Mouse (Mus musculus): Measurements from ENCODE around the gene Ccdc6.

Ccdc6 gene

DNA sequence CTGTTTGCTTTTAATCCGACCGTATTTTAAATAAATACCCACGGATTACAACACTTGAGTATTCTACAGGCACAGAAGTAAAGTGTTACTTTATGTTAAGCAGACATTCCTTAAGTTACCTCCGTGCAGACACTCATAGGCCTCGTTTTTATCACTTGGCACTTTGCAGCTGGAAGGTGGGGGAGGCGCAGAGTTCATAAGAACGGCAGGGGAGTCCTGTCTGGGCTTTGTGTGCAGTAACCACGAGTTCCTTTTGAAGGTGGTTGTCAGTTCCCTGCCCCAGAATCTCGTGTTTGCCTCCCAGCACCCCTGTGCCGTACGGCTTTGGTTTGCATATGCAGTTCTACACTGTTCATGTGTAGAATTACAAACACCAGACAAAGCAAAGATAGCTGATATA is 70.7 kb downstream of the Ccdc6 start:
- DNase-seq (ENCODE audit: low spot score in 2 of 2), result no peak

DNA sequence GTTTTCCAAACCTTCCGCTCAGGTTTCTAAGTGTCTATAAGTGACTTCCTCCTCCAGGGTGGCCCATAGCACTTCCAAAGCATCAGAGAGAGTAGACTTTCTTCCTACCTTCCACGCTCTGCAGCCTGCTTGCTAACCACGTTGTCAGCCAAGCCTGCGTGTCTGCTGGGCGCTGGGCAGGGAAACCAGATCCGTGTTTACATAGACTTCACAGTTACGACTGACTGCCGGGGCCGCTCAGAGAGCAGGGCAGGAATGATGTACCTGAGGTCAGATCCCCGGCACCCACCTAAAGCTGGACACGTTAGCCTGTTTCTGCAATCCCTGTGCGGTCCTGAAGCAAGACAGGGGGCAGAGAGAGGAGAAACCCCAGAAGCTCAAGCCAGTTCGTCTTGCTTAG is 71.5 kb downstream of the Ccdc6 start:
- DNase-seq (ENCODE audit: low spot score in 2 of 2), result no peak

DNA sequence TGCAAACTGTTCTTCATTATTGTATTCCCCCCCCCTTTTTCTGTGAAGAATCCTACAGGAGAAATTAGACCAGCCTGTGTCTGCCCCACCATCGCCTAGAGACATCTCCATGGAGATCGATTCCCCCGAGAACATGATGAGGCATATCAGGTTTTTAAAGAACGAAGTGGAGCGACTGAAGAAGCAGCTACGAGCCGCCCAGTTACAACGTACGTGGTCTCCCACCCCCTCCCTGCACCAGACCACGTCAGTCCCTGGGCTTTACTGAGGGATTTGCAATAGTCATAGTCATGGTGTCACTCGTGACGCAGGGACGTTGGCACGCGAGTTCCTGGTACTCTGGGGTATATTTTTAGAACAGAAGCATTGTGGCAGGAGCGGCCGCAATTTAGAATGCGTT is 72.1 kb downstream of the Ccdc6 start:
- DNase-seq (ENCODE audit: low spot score in 2 of 2), result peak; percentile 52 to 58

DNA sequence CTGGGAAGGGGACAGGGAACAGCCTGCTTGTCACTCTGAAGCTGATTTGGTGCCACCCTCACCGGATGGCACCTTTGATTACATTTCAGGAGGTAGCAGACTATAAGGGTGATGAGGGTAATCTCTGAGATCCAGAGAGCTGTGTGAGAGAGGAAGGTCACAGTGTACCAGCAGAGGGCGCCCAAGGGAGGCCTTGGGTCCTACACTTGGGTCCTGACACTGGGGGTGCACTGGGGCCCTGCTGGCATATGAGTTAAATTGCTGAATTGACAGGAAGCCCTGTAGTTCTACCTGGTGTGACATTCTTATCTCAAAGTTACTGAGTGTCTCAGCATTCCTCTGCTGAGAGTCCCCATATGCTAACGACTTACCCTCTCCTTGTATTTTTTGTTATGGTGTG is 76.4 kb downstream of the Ccdc6 start:
- peak in 1 of 2 experiments; percentile 42 for DNase-seq (ENCODE audit: low spot score in 2 of 2)

DNA sequence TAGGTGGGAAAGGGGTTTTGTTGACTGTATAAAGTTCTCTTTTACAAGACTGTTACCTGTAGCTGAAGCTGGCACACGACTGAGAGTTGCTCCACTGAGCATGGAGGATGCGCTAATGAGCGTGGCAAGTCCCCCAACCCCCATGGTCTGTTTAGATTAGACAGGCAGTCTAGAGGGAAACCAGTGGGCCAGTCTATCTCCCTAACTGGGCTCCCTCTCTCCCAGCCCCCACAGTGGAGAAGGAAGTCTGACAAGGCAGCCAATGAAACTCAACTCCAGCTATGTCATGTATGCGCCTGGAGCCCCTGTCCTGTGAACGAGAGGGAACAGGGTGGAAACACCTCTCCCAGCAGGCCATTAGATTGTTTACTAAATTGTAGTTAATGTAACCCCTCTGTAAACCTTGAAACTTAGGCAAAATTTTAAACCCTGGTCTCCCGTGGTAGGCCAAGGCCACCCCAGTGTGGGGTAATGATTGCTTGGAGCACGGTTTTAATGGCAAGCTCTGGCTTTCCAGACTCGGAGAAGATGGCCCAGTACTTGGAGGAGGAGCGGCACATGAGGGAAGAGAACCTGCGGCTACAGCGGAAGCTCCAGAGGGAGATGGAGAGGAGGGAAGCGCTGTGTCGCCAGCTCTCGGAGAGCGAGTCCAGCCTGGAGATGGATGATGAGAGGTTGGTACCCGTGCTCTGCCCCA is 77.7 kb downstream of the Ccdc6 start:
- DNase-seq (ENCODE audit: low spot score in 2 of 2), result no peak

DNA sequence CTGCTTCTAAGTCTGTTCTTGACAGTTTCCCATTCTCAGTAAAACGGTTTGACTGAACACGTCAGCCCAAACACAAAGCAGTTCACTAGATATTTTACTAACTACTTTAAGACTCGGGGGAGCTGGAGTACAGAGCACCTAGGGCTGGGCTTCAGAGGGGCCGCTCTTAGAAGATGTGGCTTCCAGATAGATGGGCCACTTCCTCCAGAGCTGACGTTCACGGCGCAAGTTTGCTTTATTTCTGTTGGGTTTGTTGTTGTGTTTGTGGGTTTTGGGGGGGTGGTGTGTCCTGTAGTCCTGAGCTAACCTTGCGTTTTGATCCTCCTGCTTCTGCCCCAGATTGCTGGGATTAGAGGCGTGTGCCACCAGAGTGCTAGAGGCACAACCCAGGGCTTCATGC is 83.8 kb downstream of the Ccdc6 start:
- no peak for DNase-seq (ENCODE audit: low spot score in 2 of 2)

DNA sequence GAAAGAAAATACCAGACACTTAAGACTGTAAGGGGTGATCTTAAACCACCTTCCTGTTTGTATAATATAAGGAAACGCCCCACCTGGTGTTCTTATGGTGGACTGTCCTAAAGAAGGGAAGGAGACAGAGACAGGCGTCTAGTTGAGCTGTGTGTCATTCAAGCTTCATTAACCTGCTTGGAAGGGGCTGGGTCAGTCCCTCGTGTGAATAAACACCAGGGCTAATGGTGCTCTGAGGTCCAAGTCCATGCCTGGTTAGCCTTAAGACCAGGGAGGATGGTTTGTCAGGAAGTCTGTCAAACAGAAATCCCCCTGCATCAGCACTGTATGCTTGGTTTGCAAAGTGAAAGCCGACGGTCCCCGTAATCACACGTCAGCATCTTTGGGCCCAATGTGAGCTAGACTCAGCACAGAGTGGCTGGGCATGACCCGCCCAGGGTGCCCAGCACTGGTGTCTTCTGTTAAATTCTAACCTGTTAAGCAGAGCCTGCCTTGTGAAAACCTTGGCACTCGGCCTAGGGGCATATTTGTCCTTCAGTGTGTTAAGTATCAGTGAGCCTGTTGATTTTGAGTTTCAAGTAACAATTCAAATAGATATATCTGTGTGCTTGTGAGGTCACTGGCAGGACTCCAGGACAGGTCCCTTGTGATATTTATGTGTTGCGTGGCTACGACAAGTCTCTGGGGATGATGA is 84.5 kb downstream of the Ccdc6 start:
- DNase-seq (ENCODE audit: low spot score in 2 of 2), result no peak

DNA sequence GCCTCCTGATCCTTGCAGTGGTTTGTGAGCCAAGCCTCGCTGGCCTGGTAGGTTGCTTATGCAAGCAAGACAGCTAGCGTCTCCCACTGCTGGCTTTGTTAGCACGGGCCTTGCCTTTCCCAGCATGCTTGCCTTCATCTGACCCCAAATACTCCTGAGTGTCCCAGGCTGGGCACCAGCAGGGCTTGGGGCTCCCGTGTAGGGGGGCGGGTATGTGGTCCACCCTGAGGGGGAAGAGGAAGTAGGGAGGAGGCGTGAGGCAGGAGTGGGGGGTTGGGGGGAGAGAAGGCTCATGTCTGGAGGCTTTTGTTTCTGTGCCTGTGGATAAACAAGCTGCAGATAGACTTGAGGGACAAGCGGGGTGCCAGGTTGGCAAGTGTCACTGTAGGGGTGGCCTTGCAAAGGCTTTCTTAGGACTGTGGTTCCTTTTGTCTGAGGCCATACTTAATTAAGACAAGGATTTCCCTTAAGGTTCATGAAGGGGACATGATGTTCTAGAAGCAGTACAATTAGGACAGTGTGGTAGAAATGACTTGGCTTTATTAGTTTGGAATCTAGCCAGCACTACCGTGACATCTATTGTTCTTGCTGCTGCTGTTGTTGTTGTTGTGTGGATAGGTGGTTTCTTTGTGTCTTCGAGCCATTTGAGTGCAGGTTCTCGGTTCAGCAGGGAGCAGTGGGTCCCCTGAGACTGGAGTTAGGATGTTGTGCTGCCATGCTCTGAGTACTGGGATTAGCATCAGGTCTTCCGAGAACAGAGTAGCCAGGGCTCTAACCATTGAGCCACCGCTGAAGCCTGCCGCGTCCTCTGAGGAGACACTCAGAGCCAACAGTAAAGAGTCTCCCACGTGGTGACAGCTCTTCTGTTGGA is 86.5 kb downstream of the Ccdc6 start:
- DNase-seq (ENCODE audit: low spot score in 2 of 2), result no peak

DNA sequence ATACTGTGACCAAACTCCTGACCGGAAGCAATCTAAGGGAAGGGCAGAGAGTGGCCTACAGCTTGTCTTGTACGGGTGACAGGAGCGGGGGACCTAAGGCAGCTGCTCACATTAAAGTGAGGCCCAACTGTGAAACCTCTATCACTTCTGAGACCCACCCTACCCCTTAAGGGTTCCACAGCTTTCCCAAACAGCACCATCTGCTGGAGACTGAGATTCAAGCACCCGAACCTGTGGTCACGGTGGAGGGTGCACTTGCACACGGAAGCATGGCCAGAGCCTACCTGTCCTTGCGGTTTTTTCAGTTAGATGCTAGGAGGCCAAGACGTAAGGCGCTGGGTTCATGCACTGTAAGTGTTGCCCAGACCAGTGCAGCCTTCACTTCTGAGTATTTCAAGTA is 89.2 kb downstream of the Ccdc6 start:
- no peak for DNase-seq (ENCODE audit: low spot score in 2 of 2)

DNA sequence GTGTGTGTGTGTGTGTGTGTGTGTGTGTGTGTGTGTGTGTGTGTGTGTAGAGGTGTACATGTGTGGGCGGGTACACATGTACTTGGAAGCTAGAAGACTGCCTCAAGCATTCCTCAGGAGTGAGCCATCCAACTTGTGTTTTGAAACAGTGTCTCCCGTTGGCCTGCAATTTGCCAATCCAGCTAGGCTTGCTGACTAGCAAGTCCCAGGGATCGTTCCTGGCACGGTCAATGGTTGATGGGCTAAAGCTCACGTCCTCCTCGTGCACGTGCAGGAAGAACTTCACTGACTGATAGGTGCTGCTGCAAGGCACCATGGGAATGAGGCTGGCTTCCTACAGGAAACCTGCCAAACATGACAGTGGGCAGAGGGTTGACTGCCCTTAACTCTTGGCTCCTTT is 89.7 kb downstream of the Ccdc6 start:
- no peak for DNase-seq (ENCODE audit: low spot score in 2 of 2)

DNA sequence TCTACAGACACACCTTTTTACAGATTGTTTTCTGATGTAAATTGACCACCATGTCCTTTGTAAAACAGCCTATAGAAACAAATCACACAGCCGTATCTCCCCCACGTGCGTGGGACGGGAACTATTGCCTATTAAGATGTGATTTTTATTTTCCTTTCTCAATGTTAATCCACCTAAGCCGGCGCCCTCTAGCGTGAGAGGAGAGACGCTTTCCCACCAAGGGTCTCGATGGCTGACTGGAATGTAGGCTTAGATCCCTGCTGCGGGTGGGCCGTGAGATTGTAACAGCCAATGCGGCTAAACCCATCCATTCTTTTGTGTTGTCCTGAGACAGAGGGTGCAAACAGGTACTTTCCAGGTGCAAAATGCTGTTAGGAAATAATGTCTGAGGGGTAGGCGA is 92.9 kb downstream of the Ccdc6 start:
- DNase-seq (ENCODE audit: low spot score in 2 of 2), result no peak

DNA sequence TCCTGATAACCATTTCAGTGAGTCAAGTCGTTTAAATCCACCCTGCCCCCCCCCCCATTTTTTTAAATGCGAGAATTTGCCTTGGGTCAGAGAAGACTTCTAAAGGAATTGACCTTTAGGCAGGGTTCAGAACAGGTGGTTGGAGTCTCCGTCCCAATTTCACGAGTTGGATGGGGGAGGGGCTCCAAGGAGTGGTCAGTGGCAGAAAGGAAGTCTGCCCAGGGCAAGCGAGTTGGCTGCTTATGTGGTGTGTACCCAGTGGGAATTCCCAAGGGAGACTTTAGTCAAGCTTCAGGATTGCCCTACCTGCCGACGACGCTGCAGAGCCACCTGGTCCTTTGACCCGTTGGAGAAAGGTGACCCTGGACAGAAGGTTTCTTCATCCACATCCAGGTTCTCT is 97.4 kb downstream of the Ccdc6 start:
- DNase-seq (ENCODE audit: low spot score in 2 of 2), result no peak

DNA sequence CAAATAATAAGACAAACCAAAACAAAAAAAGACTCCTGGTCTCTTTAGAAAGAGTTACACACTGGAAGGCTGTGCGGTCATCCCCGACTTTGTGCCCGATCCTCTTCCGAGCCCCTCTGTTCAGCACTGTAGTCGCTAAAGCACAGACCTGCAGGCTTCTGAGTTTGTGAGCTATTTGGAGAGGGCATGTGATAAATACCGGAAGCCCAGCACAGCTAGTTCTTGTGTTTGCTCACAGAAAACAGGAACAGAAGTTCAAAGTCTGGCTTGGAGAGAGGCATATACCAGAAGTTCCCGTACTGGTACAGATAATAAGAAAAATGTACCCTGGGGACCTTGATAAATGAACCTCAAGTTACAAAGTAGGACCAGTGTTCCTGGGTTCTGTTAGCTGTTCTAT is 98.4 kb downstream of the Ccdc6 start:
- DNase-seq (ENCODE audit: low spot score in 2 of 2), result no peak

DNA sequence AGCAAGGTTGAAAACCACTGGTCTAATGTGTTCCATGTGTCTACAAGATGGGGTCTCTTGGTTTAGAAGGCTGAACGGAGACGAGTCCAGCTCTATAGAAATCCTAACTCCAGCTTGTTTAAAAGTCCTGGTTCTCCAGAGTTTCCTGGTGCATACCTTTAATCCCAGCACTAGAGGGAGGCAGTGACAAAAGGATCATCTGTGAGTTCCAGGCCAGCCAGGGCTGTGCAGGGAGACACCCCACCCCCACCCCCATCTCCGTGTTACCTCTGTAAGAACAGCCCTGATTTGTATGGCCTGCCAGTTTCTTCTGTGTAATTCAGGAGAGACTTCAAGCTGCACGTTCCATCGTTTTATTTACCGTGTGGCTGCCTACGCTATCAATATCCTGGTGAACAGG is 98.9 kb downstream of the Ccdc6 start:
- DNase-seq (ENCODE audit: low spot score in 2 of 2), result no peak

DNA sequence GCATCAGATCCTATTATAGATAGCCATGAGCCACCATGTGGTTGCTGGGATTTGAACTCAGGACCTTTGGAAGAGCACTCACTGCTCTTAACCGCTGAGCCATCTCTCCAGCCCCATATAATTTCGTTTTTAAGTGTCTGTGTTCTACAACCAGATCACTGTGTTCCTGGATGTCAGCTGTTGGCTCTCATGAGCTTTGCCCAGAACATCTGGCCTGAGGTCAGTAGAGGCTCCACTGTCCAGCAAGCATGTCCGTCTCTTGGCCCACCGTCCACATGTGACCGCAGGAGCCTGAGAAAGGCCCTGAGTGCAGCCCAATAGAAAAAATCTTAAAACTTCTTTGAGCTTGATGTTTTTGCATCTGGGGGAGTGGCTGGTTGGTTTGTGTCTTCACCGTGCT is 99.7 kb downstream of the Ccdc6 start:
- no peak for DNase-seq (ENCODE audit: low spot score in 2 of 2)

DNA sequence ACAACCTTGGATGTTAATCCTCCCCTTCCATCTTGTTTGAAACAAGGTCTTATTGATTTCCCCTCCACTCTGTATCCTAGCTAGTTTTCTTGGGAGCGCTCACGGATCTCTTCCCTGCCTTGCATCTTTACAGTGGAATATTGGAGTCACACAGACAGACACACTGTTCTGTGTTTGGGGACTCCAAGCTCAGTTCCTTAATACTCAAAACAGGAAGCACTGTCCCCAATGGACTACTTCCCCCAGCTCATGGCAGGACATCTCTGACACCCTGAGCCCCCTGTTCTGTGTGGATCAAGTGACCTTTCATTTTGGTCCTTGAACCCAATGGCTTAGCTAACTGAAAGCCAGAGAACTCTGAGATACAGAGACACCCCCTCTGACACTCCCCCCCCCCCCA is 100.7 kb downstream of the Ccdc6 start:
- DNase-seq (ENCODE audit: low spot score in 2 of 2), result no peak

DNA sequence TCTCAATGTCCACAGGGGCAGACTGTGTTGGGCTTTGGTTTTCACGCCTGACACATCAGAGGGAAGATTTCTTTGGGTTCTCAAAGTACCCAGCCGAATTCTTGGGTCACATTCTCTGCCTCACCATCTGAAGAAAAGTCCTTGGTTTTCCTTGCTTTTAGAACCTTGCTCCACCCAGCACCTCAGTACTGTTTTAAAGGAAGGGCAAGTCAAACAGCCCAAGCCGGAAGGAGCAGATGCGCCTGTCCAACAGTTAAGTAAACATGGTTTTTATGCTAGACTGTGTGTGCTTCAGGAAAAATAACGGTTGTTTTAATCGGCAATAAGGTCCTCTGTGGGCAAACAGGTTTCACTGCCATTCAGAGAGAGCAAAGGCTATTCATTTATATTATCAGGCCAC is 101.1 kb downstream of the Ccdc6 start:
- DNase-seq (ENCODE audit: low spot score in 2 of 2), result no peak

DNA sequence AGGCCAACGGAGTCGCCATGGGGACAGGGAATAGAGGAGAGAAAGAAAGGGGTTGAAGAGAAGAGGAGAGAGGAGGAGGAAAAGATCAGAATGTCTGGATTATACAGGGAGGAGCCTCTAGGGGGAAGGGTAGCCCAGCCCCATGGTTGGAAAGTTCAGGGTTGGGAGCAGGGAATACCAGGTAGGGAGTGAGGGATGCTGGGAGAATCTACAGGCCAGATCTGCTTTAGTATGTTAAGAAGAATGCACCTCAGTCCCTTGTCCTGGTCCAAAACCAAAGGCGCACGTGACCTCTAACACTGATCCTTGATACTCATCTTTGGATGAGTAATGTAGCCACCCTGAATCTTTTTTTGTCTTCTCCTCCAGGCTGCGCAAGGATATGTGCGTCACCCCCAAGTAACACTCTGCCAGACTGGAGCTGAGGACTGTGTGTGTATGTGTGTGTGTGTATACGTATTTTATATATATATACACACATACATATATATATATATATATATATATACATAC is 102.1 kb downstream of the Ccdc6 start:
- DNase-seq (ENCODE audit: low spot score in 2 of 2), result no peak

DNA sequence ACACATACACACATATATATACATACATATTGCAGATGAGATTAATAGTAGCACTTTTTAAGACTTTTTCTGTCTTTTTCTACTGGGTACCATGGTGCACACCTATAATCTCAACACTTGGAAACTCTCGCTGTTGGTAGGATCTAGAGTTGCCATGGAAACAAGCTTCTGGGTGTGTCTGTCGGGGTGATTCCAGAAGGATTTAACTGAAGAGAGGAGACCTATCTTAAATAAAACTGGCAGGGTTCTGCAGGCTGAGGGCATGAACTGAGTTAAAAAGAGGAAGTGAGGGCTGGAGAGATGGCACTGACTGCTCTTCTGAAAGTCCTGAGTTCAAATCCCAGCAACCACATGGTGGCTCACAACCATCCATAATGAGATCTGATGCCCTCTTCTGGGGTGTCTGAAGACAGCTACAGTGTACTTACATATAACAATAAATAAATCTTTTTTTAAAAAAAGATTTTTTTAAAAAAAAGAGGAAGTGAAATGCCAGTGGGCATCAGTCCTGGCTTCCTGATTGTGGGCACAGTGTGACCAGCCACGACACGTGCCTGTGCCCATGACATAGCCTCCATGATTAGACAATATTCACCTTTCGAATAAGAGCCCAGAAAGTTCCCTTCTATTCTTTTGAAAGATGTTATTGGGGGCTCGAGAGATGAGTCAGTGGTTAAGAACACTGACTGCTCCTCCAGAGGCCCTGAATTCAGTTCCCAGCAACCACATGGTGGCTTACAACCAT is 102.7 kb downstream of the Ccdc6 start:
- no peak for DNase-seq (ENCODE audit: low spot score in 2 of 2)

DNA sequence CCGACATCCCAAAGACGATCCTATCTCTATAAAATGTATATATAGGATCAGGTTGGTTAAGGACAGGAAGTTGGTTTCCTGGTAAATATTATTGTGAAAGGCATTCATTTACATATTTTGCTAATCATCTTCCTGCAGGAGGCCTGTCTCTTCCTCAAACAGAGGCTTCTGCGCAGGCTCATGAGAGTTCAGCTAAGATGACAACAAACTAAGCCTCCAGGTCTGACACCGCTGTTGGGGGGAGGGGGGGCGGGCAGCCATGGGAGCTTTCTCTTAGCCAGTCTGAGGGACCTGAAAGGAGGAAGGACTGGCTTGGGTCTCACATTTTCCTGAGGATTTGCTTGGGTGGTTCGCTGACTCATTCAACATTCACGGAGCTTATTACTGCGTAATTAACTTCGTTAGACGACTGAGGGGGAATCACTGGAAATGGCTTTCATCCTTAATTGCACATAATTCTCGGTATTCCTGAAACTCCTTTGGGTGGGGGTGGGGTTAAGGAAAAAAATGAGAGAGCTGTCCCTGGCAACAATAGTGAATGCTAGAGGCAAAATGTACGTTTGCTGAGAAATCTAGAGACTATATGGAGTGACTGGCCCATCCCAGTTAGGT is 104.1 kb downstream of the Ccdc6 start:
- no peak for DNase-seq (ENCODE audit: low spot score in 2 of 2)

Data from frontal cortex, postnatal 10 days (tissue).